Mouse (Mus musculus): ENCODE measurements at regions not wholly inside any gene's neighbourhood (a gene's known extent, or its start where the extent isn't known, plus 50 kb on each side); places are given as distances from the start of the nearest gene placed in this dataset.

GRCm38 (mm10) chr14:25370306-25371020, 88.5 kb upstream of the Zmiz1 start:
- no peak for DNase-seq (ENCODE audit: low spot score in 2 of 2)

GRCm38 (mm10) chr14:25371021-25371400, 88.0 kb upstream of the Zmiz1 start:
- no peak for DNase-seq (ENCODE audit: low spot score in 2 of 2)

GRCm38 (mm10) chr14:25371661-25372060, 87.3 kb upstream of the Zmiz1 start:
- no peak for DNase-seq (ENCODE audit: low spot score in 2 of 2)

- DNase-seq (ENCODE audit: low spot score in 2 of 2), result no peak
Observed at GRCm38 (mm10) chr14:25372581-25372980, 86.4 kb upstream of the Zmiz1 start.

DNA sequence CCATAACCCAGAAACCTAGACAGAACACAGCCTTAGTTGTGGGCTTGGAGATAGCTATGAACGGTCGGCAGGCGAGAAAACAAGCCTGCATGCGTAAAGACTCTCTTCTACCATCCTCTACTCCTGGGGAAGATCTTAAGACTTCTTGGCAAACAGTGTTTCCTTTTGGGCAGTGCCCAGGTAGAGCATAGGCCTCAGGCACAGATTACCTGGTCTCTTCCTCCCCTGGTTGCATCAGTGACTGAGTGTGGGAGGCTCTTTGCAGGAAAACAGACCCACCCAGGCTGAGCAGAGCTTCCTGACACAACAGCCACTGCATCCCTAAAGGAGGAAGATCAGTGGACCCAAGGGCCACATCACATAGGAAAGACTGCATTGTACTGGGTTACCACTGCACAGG, 85.8 kb upstream of the Zmiz1 start:
- DNase-seq (ENCODE audit: low spot score in 2 of 2), result no peak

DNA sequence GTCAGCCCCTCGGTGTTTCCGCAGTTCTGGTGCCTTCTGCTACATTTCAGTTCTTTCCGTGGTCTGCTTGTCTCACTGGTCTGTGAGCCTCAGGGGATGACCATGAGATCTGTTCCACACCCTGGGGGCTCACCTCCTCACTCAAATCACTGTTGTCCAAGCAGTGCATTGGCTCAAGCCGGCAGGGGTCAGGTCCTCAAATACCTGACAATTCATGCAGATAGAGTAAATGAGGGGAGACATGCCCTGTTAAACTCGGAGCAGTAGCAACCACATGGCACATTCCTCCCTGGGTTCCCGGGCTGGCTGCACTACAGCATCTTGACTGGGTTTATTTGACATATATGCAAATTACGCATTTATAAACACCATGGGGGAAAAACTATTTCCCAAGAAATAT, 84.0 kb upstream of the Zmiz1 start:
- DNase-seq (ENCODE audit: low spot score in 2 of 2), result no peak

- DNase-seq (ENCODE audit: low spot score in 2 of 2), result peak in 1 of 2 experiments; percentile 10
Observed at GRCm38 (mm10) chr14:25377091-25377490, 81.9 kb upstream of the Zmiz1 start.

GRCm38 (mm10) chr14:25377554-25377899, 81.5 kb upstream of the Zmiz1 start:
- no peak for DNase-seq (ENCODE audit: low spot score in 2 of 2)

GRCm38 (mm10) chr14:25377900-25378716, 80.9 kb upstream of the Zmiz1 start:
- DNase-seq (ENCODE audit: low spot score in 2 of 2), result peak; percentile 87 to 88

DNA sequence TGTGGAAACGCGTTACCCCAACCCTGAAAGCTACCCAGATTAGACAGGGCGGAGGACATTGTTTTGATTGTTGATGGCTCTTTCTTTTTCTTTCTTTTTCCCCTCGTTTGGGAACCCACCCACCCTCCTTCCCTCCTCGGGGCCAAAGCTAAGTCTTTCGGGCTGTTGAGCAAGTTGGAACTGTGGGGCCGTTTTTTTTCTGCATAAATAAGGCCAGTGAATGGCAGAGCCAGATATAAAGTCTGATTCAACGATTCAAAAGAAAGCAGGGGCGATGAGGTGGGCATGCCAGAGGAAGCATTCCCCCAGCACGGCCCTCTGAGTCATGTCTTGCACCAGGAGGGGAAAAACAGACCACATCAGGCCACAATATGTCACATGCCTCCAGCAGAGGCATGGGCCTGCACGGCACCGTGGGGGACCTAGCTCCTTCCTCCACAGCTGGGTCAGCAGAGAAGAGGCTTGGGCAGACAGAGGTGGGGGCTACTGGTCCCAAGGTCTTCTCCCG, 80.2 kb upstream of the Zmiz1 start:
- peak; percentile 33 to 41 for DNase-seq (ENCODE audit: low spot score in 2 of 2)

DNA sequence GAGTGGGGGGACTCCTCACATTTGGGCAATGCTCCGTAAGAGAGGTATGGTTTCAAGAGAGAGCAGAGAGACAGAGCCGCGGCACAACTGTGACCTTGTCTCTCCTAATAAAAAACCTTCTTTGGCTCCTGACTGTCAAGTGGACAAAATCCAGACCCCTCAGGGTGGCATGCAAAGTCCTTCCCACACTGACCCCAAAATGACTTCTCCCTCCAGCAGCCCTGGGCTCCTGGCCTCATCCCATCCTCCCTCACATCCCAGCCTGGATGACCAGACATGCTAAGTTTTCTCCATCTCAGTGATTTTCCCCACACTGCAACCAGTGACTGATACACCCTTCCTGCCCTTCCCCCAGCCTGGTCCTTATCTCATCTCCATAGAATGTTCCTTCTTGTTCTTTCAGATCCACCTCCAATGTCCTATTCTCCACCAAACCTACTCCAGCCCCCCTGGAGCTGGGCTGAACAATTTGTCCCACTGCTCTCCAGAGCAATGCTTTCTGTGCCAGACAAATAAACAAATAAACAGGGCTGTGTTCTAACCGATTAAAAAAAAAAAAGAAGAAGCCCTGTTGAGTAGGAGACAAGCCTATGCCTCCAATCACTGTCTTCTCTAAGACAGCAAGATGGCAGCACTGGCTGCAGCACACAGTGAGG, 75.7 kb upstream of the Zmiz1 start:
- DNase-seq (ENCODE audit: low spot score in 2 of 2), result no peak

DNA sequence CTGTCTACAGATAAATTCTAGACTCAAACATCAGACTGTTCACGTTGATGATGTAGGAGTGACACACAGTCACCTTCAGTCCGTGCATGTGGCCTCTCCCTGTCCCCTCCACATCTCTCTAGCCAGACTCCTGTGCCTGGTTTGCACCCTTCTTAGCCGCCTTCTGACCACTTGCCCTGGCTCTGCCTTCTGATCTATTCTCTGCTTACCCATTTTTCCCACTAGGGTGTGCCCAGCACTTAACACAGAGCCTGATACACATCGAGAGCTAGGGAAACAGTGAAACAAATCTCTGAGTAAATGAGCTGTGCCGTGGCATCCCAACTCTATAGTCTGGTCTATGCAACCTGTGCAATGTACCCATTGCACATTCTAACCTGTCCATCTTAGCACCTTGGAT, 73.3 kb upstream of the Zmiz1 start:
- no peak for DNase-seq (ENCODE audit: low spot score in 2 of 2)

DNA sequence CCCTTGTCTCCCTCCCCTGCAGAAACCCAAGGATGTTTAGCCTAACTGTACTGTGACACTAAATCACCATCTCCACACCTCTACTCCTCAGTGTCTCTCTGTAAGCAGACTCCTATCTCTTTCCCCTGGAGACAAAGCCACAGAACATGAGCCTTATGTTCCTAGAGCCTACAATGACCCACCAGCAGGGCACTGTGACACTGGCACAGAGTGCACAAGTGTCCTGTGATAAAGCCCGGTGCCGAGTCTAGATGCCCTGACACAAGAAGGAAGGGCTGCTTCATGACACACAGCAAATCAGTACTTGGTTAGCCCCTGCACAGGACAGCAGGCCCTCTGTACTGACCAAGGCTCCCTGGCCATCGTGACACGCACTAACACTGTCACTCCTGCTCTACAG, 71.2 kb upstream of the Zmiz1 start:
- DNase-seq (ENCODE audit: low spot score in 2 of 2), result no peak

GRCm38 (mm10) chr14:25389314-25389713, 69.7 kb upstream of the Zmiz1 start:
- no peak for DNase-seq (ENCODE audit: low spot score in 2 of 2)

DNA sequence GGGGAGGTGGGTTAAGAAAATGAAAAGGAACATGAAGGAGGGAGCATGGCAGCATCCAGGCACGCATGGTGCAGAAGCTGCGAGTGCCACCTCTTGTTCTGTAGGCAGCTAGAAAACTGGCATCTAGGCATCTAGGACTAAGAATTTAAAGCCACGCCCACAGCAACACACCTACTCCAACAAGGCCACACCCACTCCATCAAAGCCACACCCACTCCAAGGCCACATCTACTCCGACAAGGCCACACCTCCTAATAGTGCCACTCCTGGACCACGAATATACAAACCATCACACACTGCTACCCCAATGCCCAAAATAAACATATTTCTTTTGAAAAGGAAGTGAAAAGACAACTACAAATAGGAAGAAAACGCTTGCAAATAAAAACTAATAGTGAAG, 66.6 kb upstream of the Zmiz1 start:
- DNase-seq (ENCODE audit: low spot score in 2 of 2), result no peak

- no peak for DNase-seq (ENCODE audit: low spot score in 2 of 2)
Observed at GRCm38 (mm10) chr14:25392940-25393339, 66.0 kb upstream of the Zmiz1 start.

GRCm38 (mm10) chr14:25394931-25395330, 64.1 kb upstream of the Zmiz1 start:
- no peak for DNase-seq (ENCODE audit: low spot score in 2 of 2)

DNA sequence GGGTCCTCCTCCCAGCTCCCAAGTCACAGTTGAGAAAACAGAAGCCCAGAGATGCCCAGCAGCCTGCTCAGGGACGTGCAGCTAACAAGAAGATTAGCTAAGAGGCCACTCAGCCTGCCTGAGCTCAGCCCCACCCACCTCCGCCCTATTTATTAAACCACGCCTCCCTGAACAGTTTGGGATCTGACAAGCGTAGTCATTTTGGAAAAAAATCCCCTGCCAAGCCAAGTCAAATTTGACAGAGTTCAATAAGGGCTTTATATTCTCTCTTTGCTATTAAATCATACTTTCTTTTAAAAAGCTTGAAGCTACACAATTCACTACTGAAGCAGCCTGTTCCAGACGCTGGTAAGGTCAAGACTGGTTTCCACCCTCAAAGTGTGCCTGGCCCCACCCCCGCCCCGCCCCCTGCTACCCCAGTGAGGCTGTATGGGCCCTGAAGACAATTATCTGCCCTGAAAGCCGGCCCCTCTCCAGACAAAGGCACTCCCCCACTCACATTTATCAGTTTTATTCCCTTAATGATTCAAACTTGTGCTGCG, 61.9 kb upstream of the Zmiz1 start:
- DNase-seq (ENCODE audit: low spot score in 2 of 2), result no peak

DNA sequence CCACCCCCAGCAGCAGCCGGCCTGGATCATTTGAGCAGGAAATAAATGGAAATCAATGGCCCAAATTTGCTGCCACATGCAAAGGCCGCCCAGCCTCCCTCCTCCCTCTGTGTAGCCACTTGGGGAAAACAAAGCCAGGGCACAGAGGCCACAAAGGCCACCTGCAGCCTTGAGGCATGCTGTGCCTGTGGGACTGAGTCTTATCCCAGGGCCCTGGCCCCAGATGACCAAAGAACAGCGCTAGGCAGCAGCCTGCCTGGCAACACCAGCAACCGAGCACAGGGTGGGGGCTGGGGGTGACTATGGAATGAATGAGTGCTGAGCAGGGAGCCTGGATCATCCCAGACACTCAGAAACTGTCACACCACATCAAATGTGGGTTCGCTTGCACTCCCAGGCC, 61.2 kb upstream of the Zmiz1 start:
- DNase-seq (ENCODE audit: low spot score in 2 of 2), result no peak

DNA sequence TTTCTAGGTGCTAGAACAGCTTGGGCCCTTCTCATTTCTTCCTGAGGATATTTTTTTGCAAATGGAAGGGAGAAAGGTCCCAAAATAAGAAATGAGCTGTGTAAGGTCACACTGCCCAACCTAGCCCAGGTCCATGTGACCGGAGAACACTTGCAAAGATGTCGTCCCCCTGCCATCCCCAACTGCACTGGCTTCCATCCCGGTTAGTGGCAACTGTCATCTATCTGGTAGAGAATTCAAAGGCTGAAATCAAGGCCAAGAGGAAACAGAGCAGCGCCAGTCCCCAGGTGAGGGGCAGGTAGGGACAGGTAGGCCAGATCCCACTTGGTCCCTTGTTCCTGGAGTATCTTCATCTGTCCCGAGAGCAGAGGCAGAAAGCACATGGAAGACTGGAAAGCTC, 60.2 kb upstream of the Zmiz1 start:
- no peak for DNase-seq (ENCODE audit: low spot score in 2 of 2)

DNA sequence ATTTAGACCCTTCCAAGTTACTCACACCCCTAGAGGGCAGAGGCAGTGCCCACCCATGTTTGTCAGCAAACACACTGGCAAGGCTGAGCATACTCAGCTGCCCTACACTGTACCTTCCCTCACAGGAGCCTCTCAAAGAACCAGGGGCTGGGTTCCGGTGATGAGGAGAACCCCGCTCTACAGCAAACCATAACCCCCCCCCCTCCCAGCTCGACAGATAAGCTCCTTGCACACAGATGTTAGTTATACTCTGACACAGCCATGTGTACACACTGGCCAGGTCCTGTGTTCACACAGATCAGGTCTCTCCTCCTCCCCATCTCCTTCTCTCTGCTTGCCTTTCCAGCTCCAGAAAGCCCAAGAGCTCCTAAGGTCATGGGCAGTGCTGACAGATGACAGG, 59.7 kb upstream of the Zmiz1 start:
- no peak for DNase-seq (ENCODE audit: low spot score in 2 of 2)

Measured in thymus, postnatal 10 days (tissue).